ENCODE assay signal across 20 mouse cellular contexts in genomic region chr5:118118351-118118750, GRCm38 (mm10). TPM values are rescaled to one million over a fixed set of nuclear protein-coding genes. Genes with fewer than 3 reads are reported as not detected.
DNase-seq lines count a peak whose midpoint lies in the region; ATAC-seq lines count a peak whose summit lies in the region.
"Had no signal": no experiment of that assay in that cellular context is flagged by ENCODE, and none has a peak within 500 bp of the region (broad histone marks: within the 10 kb centered on the region; RNA-seq: fewer than 3 reads in every experiment).

No protein-coding gene starts in this region.

- ATAC-seq in forebrain, embryonic 13.5 days, result no peak
- ATAC-seq in forebrain, embryonic 16.5 days, result no peak
- ATAC-seq in limb, embryonic 12.5 days (ENCODE audit: insufficient number of reproducible peaks, insufficient read depth, low FRiP score, low TSS enrichment, low read depth), result no peak
- ATAC-seq in hindbrain, embryonic 15.5 days (ENCODE audit: low FRiP score, low read depth), result peak; percentile 15; the same call in 1 of the 2 replicates
- ATAC-seq in neural tube, embryonic 12.5 days (ENCODE audit: low FRiP score, low read depth), result no peak
- ATAC-seq: inflammation-experienced regulatory T-cells, adult 6 months had no signal

- no peak overlapping the region for H3K4me3 ChIP-seq in forebrain, embryonic 13.5 days
- no peak overlapping the region for H3K4me3 ChIP-seq in forebrain, embryonic 16.5 days (replicated peaks; ENCODE audit: low read length)
- no peak overlapping the region for H3K4me3 ChIP-seq in limb, embryonic 12.5 days (replicated peaks)
- no peak overlapping the region for H3K4me3 ChIP-seq in limb, embryonic 10.5 days
- no peak overlapping the region for H3K4me3 ChIP-seq in hindbrain, embryonic 15.5 days
- no peak overlapping the region for H3K4me3 ChIP-seq in neural tube, embryonic 12.5 days
- H3K4me3 ChIP-seq: embryonic facial prominence, embryonic 15.5 days; limb, embryonic 15.5 days had no signal

- peaks cover 60% of the 10 kb centered on the region for H3K4me1 ChIP-seq in forebrain, embryonic 13.5 days
- H3K4me1 ChIP-seq in forebrain, embryonic 16.5 days (replicated peaks; ENCODE audit: control insufficient read depth, insufficient read depth, low read length), result peaks cover 18% of the 10 kb centered on the region
- peaks cover 27% of the 10 kb centered on the region for H3K4me1 ChIP-seq in limb, embryonic 12.5 days (replicated peaks)
- peaks cover 8% of the 10 kb centered on the region; the same call in 1 of the 2 replicates for H3K4me1 ChIP-seq in limb, embryonic 10.5 days
- peaks cover 57% of the 10 kb centered on the region for H3K4me1 ChIP-seq in hindbrain, embryonic 15.5 days (replicated peaks)
- H3K4me1 ChIP-seq in neural tube, embryonic 12.5 days, result peaks cover 19% of the 10 kb centered on the region; the same call in 1 of the 2 replicates

- H3K9me3 ChIP-seq in forebrain, embryonic 13.5 days (replicated peaks), result no peaks in the 10 kb centered on the region
- H3K9me3 ChIP-seq in forebrain, embryonic 16.5 days (ENCODE audit: control insufficient read depth, low read length), result no peaks in the 10 kb centered on the region
- no peaks in the 10 kb centered on the region for H3K9me3 ChIP-seq in limb, embryonic 12.5 days
- H3K9me3 ChIP-seq in limb, embryonic 10.5 days (replicated peaks), result no peaks in the 10 kb centered on the region
- no peaks in the 10 kb centered on the region for H3K9me3 ChIP-seq in hindbrain, embryonic 15.5 days
- H3K9me3 ChIP-seq in neural tube, embryonic 12.5 days, result no peaks in the 10 kb centered on the region
- H3K9me3 ChIP-seq: embryonic facial prominence, embryonic 15.5 days; limb, embryonic 15.5 days had no signal

- 86% methylated on average over 3 of the region's 3 CpGs for WGBS in forebrain, embryonic 13.5 days
- WGBS in forebrain, embryonic 16.5 days, result 86% methylated on average over 3 of the region's 3 CpGs
- 87% methylated on average over 3 of the region's 3 CpGs for WGBS in limb, embryonic 12.5 days
- WGBS in limb, embryonic 10.5 days, result 88% methylated on average over 3 of the region's 3 CpGs
- 75% methylated on average over 3 of the region's 3 CpGs for WGBS in hindbrain, embryonic 15.5 days
- 79% methylated on average over 3 of the region's 3 CpGs for WGBS in neural tube, embryonic 12.5 days

- H3K9ac ChIP-seq in forebrain, embryonic 13.5 days, result no peak overlapping the region
- H3K9ac ChIP-seq in forebrain, embryonic 16.5 days (replicated peaks; ENCODE audit: low read depth, low read length), result no peak overlapping the region
- no peak overlapping the region for H3K9ac ChIP-seq in limb, embryonic 12.5 days (replicated peaks)
- no peak overlapping the region for H3K9ac ChIP-seq in hindbrain, embryonic 15.5 days
- no peak overlapping the region for H3K9ac ChIP-seq in neural tube, embryonic 12.5 days
- H3K9ac ChIP-seq: embryonic facial prominence, embryonic 15.5 days; limb, embryonic 15.5 days had no signal

- no peak overlapping the region for H3K4me2 ChIP-seq in forebrain, embryonic 13.5 days
- H3K4me2 ChIP-seq in forebrain, embryonic 16.5 days (ENCODE audit: low read length), result no peak overlapping the region
- H3K4me2 ChIP-seq in limb, embryonic 12.5 days, result no peak overlapping the region
- no peak overlapping the region for H3K4me2 ChIP-seq in hindbrain, embryonic 15.5 days
- peak overlapping the region; percentile 9; the same call in 1 of the 2 replicates for H3K4me2 ChIP-seq in neural tube, embryonic 12.5 days (replicated peaks)
- H3K4me2 ChIP-seq: embryonic facial prominence, embryonic 15.5 days; limb, embryonic 15.5 days had no signal

- H3K36me3 ChIP-seq in forebrain, embryonic 13.5 days (ENCODE audit: poor library complexity, severe bottlenecking), result no peaks in the 10 kb centered on the region; the same call in 1 of the 2 replicates
- no peaks in the 10 kb centered on the region for H3K36me3 ChIP-seq in forebrain, embryonic 16.5 days (ENCODE audit: control insufficient read depth, insufficient read depth)
- peaks cover 55% of the 10 kb centered on the region for H3K36me3 ChIP-seq in limb, embryonic 12.5 days
- peaks cover 69% of the 10 kb centered on the region for H3K36me3 ChIP-seq in limb, embryonic 10.5 days
- no peaks in the 10 kb centered on the region for H3K36me3 ChIP-seq in hindbrain, embryonic 15.5 days
- 0 out of 2 replicates have a peak, but pooled peaks cover 5% of the 10 kb centered on the region for H3K36me3 ChIP-seq in neural tube, embryonic 12.5 days

- peak overlapping the region; percentile 32; the same call in 1 of the 2 replicates for H3K27ac ChIP-seq in forebrain, embryonic 13.5 days
- no peak overlapping the region for H3K27ac ChIP-seq in forebrain, embryonic 16.5 days (ENCODE audit: low read length)
- 0 out of 2 replicates have a peak overlapping the region, but pooled peaks have one; percentile 46 for H3K27ac ChIP-seq in limb, embryonic 12.5 days
- H3K27ac ChIP-seq in limb, embryonic 10.5 days, result no peak overlapping the region
- H3K27ac ChIP-seq in hindbrain, embryonic 15.5 days (replicated peaks), result peak overlapping the region; percentile 69
- no peak overlapping the region for H3K27ac ChIP-seq in neural tube, embryonic 12.5 days
- H3K27ac ChIP-seq: embryonic facial prominence, embryonic 15.5 days; limb, embryonic 15.5 days had no signal

- DNase-seq in limb, embryonic 10.5 days (ENCODE audit: low spot score), result no peak
- DNase-seq in lung, postnatal 36 days, result no peak
- DNase-seq in right cerebral cortex, postnatal 14 days, result no peak
- DNase-seq: adrenal gland, adult 2 months; cerebellum, postnatal 10 days; gastrocnemius, postnatal 10 days; kidney, postnatal 14 days; lung, adult 18-20 months; lung, postnatal 4 days; right cerebral cortex, adult 18-20 months; thymus, adult 18-20 months had no signal

- H3K27me3 ChIP-seq in forebrain, embryonic 13.5 days, result no peaks in the 10 kb centered on the region
- no peaks in the 10 kb centered on the region for H3K27me3 ChIP-seq in forebrain, embryonic 16.5 days (replicated peaks; ENCODE audit: control insufficient read depth, insufficient read depth, low read length)
- no peaks in the 10 kb centered on the region for H3K27me3 ChIP-seq in limb, embryonic 12.5 days
- H3K27me3 ChIP-seq in limb, embryonic 10.5 days (ENCODE audit: low read depth, poor library complexity, severe bottlenecking), result no peaks in the 10 kb centered on the region
- no peaks in the 10 kb centered on the region for H3K27me3 ChIP-seq in hindbrain, embryonic 15.5 days
- no peaks in the 10 kb centered on the region for H3K27me3 ChIP-seq in neural tube, embryonic 12.5 days (replicated peaks)
- H3K27me3 ChIP-seq: CH12.LX; embryonic facial prominence, embryonic 15.5 days; limb, embryonic 15.5 days had no signal

RNA-seq across cellular contexts. Expression of gene Fbxw8, which starts 36.9 kb away (rescaled TPM):
- polyA plus RNA-seq in forebrain, embryonic 13.5 days (2015; fragmentation: Nextera tagmentation; extraction: Ambion mirVana), result 23.5 and 24.6 TPM in 2 replicates
- 21.5 and 24.7 TPM in 2 replicates for polyA plus RNA-seq in forebrain, embryonic 16.5 days (2015; fragmentation: Nextera tagmentation; extraction: Ambion mirVana)
- 42.9 and 44.5 TPM in 2 replicates for polyA plus RNA-seq in limb, embryonic 12.5 days (2016; fragmentation: Nextera tagmentation; extraction: Ambion mirVana)
- polyA plus RNA-seq in limb, embryonic 10.5 days (2016; fragmentation: Nextera tagmentation; extraction: Ambion mirVana), result 36.8 and 37.9 TPM in 2 replicates
- polyA plus RNA-seq in hindbrain, embryonic 15.5 days (2015; fragmentation: Nextera tagmentation; extraction: Ambion mirVana), result 21.1 and 21.7 TPM in 2 replicates
- 38.4 and 40.4 TPM in 2 replicates for polyA plus RNA-seq in neural tube, embryonic 12.5 days (2016; fragmentation: Nextera tagmentation; extraction: Ambion mirVana)

RNA-seq across cellular contexts. Expression of gene Hrk, which starts 46.1 kb away (rescaled TPM):
- 0.62 and 0.91 TPM in 2 replicates for polyA plus RNA-seq in forebrain, embryonic 13.5 days (2015; fragmentation: Nextera tagmentation; extraction: Ambion mirVana)
- 2.3 and 3.3 TPM in 2 replicates for polyA plus RNA-seq in forebrain, embryonic 16.5 days (2015; fragmentation: Nextera tagmentation; extraction: Ambion mirVana)
- 0.13 TPM in 2 replicates for polyA plus RNA-seq in limb, embryonic 12.5 days (2016; fragmentation: Nextera tagmentation; extraction: Ambion mirVana)
- 0.03 TPM in 2 replicates for polyA plus RNA-seq in limb, embryonic 10.5 days (2016; fragmentation: Nextera tagmentation; extraction: Ambion mirVana)
- polyA plus RNA-seq in hindbrain, embryonic 15.5 days (2015; fragmentation: Nextera tagmentation; extraction: Ambion mirVana), result 4.9 and 5.8 TPM in 2 replicates
- polyA plus RNA-seq in neural tube, embryonic 12.5 days (2016; fragmentation: Nextera tagmentation; extraction: Ambion mirVana), result 4.3 and 5.3 TPM in 2 replicates
- polyA plus RNA-seq: adrenal gland, adult 2 months had no signal

Comparison
In these comparisons a context has a peak if more than half of its experiments do, and no peak if none do; other contexts are left out.
1. H3K27ac ChIP-seq: peak in forebrain, embryonic 13.5 days (single experiment), limb, embryonic 12.5 days (single experiment) and hindbrain, embryonic 15.5 days (single experiment); none in forebrain, embryonic 16.5 days (single experiment), limb, embryonic 10.5 days (single experiment) and neural tube, embryonic 12.5 days (single experiment).